Mouse (Mus musculus) regulatory T cell (primary cell): ENCODE measurements around the gene Mdm2.

Experiments
- in situ Hi-C: fragments of 300-600 bp; cut with MboI, MseI; formaldehyde crosslinking; loops from one replicate; pipeline ENCODE4 v1.15.1; 2025; ENCODE audit warnings: high pct_unique_total_duplicates

Mdm2 gene

DNA sequence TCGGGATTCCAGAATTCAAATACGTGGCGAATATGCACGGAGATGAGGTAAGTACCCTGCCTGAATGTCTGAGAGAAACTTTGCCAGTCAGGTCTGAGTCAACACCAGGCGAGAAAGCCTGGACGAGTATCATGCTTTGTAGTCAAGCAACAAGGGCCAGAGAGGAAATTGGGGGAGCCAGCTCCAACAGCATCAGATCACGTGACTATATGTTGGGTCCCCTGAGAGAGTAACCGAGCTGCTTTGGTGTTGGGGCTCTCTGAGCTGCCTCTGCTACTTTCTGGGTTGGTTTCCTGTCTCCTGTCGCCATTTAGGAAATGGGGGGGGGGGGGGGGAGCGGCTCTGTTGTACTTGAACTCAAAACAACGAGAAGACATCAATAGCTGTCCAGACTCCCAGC lies 50.7 kb downstream of the Mdm2 start:
- in situ Hi-C loops, result no loop called here

- in situ Hi-C loops, result no loop called here
These were observed 51.1 kb downstream of the Mdm2 start for GRCm38 (mm10) chr10:117659430-117659813.

DNA sequence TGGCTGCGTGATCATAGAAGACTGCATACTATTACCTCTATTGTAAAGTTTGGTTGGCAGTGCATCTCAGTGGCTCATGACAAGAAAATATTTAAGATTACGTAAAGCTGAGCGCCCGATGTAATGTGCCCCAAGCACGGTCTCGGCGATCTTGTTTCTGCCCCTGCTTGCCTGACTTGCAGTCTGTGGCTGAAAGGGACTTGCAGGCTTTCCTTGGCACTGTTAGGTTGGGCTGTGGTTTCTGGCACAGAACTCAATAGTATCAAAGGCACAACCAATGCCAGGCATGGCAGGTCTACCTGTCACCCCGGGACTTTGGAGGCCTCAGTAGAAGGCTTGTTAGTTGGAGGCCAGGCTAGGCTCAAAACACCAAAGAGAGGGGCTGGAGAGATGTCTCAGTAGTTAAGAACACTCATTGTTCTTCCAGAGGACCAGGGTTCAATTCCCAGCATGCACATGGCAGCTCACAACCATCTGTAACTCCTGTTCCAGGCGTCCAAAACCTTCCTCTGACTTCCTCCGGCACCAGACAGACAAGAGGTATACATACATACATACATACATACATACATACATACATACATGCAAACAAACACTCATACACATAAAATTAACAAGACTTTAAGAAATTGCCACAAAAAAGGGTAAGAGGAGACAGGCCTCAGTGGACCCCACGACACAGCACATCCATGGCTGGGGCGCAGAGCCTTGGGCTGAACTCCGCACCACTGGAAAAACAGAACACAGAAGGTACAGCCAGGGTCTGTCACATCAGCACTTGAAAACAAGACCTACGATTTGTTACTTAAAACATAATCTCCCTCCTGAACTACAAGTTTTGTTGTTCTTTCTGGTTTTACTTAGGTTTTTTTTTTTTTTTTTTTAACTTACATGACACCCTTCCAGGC lies 51.8 kb downstream of the Mdm2 start:
- in situ Hi-C loops, result no loop called here

DNA sequence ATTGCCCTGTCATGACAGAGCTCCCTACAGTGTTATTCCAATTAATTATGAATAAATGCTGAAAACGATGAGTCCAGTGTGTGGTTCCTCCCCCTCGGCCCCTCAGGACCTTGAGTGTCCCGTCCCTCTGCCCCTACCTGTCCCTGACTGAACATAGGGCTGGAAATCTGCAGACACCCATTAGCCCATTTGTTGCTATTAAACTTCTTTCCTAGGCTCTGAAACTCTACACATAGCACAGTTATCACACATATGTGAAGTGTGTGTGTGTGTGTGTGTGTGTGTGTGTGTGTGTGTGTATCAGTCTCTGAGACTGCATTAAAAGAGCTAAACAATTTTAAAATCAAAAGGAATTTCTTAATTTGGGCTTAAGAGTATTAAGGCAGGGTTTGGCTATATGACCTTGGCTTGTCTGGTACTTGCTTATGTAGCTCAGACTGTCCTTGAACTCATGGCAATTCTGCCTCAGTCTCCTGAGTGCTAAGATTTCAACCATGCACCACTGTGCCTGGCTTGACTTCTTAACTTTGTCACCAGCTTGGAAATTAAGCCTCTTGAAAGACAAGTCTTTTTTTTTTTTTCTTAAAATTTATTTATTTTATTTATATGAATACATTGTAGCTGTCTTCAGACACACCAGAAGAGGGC lies 52.8 kb downstream of the Mdm2 start:
- in situ Hi-C loops, result no loop called here

GRCm38 (mm10) chr10:117656985-117657658 lies 53.4 kb downstream of the Mdm2 start:
- in situ Hi-C loops, result no loop called here

GRCm38 (mm10) chr10:117656662-117656962 lies 53.9 kb downstream of the Mdm2 start:
- in situ Hi-C loops, result no loop called here

DNA sequence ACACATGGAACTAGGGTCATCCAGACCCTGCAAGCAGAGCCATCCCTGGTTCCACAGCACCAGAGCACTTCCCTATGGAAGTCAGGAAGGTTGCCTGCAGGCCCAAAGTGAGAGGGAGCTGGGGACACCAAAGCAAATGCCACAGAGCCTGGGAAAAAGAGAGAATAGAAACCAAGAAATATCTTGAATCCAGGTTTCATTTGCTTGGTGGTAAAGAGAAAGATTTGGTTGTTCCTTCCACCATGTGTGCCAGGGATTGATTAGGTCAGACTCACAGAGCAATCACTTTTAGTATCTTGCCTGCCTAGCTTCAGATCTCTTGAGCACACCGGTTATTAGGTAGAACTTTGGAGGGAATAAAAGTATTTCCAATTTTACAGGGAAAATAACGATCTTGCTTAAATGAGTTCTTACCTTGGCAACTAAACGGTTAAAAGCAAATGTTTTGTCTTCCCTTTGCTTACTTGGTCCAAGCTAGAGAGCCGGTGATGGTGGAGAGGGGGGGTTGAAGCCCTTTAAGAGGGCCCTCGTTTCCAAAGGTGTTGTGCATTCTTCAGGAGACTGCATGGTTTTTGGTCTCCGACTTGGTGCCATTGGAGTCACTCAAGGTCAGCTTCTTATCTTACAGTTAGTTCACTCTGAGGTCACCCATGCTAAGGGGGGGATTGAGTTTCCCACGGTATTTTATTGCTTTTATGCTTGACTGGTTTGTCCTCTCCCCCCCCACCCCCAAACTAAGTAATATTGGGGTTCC lies 54.5 kb downstream of the Mdm2 start:
- in situ Hi-C loops, result no loop called here

DNA sequence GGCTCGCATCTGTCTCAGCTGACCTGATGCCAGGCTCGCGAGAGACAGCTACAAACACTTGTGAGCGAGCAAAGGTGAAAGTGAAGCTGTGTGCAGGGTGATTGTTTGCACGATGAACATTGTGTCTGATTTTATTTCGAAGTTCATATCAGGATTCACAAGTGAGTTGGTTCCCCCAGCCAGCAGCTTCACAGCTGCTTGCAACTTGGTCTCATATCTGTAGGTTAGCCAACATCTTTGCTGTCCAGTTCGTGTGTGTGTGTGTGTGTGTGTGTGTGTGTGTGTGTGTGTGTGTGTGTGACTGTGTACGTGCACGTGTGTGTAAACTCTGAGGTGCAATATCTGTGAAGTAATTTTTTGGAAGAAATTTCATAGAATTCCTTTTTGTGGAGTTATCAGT lies 55.1 kb downstream of the Mdm2 start:
- in situ Hi-C loops, result no loop called here

GRCm38 (mm10) chr10:117654576-117655123 lies 55.9 kb downstream of the Mdm2 start:
- in situ Hi-C loops, result no loop called here

GRCm38 (mm10) chr10:117653779-117654173 lies 56.8 kb downstream of the Mdm2 start:
- in situ Hi-C loops, result no loop called here

GRCm38 (mm10) chr10:117652930-117653778 lies 57.4 kb downstream of the Mdm2 start:
- in situ Hi-C loops, result no loop called here

- in situ Hi-C loops, result no loop called here
These were observed 58.2 kb downstream of the Mdm2 start for GRCm38 (mm10) chr10:117652378-117652774.

DNA sequence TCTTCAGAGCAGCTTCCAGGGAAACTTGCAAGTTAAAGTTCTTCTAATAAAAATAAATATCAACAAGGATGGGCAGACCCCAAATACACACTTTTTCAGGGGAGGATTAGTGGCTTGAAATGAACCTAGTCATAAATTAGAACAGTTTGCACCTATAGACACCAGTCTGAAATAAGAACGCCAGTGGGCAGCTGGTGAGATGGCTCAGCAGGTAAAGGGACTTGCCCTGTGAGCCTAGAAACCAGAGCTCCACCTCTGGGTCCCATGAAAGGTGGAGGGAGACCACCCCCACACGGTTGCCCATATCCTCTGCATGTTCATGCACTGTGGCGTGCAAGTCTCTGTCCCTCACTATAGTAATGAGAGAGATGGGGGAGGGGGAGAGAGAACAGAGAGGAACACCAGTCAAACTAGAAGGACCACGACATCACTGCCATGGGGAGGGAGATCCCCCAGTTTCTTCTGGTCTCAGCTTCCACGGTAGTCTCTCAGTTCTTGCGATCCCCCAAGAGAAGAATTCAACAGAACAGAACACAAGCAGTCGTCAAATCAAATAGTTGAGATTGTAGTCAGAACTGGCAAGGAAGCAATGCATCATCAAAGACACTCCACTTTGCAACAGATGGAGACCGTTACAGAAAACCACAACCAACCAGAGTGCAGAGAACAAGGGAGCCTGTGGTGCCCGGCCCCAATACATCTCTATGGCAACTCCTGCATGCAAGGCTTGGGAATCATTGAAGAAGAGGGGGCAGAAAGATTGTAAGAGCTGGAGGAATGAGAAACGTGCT lies 58.8 kb downstream of the Mdm2 start:
- in situ Hi-C loops, result no loop called here

DNA sequence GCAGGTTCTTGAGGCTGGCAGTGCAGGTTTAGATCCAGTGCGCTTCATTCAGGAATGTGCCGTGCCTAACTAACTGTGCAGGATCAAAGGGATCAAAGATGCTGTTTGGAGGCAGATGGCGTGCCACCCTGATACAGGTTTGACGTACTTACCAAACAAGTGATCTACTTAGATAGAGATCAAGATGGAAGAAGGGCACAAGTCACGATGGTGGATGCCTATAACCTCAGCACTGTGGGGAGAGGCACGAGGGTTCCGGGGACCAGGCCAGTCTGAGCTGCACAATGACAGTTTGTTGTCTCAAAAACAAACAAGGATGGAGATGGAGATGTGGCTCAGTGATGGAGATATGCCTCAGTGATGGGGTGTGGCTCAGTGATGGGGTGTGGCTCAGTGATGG lies 59.8 kb downstream of the Mdm2 start:
- in situ Hi-C loops, result no loop called here

GRCm38 (mm10) chr10:117650042-117650655 lies 60.4 kb downstream of the Mdm2 start:
- in situ Hi-C loops, result no loop called here

- in situ Hi-C loops, result no loop called here
These were observed 61.1 kb downstream of the Mdm2 start for GRCm38 (mm10) chr10:117649292-117650041.

DNA sequence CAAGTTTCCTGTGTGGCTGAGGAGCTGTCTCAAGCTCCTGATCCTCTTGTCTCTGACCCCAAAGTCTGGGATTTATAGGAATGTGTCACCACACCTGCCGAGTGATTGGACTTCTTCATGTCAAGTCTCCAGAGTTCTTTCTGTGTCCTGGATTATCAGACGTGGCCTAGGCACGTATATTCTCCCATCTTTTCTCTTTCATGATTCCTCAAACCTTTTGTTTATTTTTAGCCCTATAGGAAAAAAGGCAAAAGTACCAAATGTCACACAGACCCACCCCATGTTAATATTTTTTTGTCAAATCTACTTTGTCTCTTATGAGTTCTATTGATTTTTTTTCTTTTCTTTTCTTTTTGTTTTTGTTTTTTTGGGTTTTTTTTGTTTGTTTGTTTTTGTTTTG lies 61.9 kb downstream of the Mdm2 start:
- in situ Hi-C loops, result no loop called here

GRCm38 (mm10) chr10:117647964-117648472 lies 62.5 kb downstream of the Mdm2 start:
- in situ Hi-C loops, result no loop called here

- in situ Hi-C loops, result no loop called here
These were observed 63.4 kb downstream of the Mdm2 start for GRCm38 (mm10) chr10:117647158-117647505.
